Mouse (Mus musculus) forebrain, embryonic 16.5 days (tissue): Measurements from ENCODE around the gene Zfp451. TPM values are rescaled to one million over a fixed set of nuclear protein-coding genes. Genes with fewer than 3 reads are reported as not detected.

Source experiments
- ATAC-seq: fragments of 200-750 bp; cut with Nextera tagmentation; 2 replicates; pipeline ENCODE4 v1.8.0; 2017; ENCODE audit warnings: mild to moderate bottlenecking, moderate library complexity
- H3K27ac ChIP-seq: fragments of 300-500 bp; sonication (generic); 2 replicates; pipeline ENCODE4 v1.5.1; 2014; ENCODE audit warnings: low read length, control low read depth
- H3K27me3 ChIP-seq: fragments of 300-500 bp; sonication (generic); replicated peaks from 2 replicates; pipeline ENCODE4 v1.6.1; 2014; ENCODE audit warnings: low read length; ENCODE audit not compliant: control insufficient read depth, insufficient read depth
- H3K36me3 ChIP-seq: fragments of 300-500 bp; sonication (generic); 2 replicates; pipeline ENCODE4 v1.6.1; 2014; ENCODE audit not compliant: control insufficient read depth, insufficient read depth
- H3K4me1 ChIP-seq: fragments of 300-500 bp; sonication (generic); replicated peaks from 2 replicates; pipeline ENCODE4 v1.6.1; 2014; ENCODE audit warnings: low read length; ENCODE audit not compliant: control insufficient read depth, insufficient read depth
- H3K4me2 ChIP-seq: fragments of 300-500 bp; sonication (generic); 2 replicates; pipeline ENCODE4 v1.6.1; 2014; ENCODE audit warnings: mild to moderate bottlenecking, low read length, control low read depth
- H3K4me3 ChIP-seq: fragments of 300-500 bp; sonication (generic); replicated peaks from 2 replicates; pipeline ENCODE4 v1.5.1; 2014; ENCODE audit warnings: mild to moderate bottlenecking, low read length, control low read depth
- H3K9ac ChIP-seq: fragments of 300-500 bp; sonication (generic); replicated peaks from 2 replicates; pipeline ENCODE4 v1.6.1; 2014; ENCODE audit warnings: low read depth, low read length, control low read depth
- H3K9me3 ChIP-seq: fragments of 300-500 bp; sonication (generic); 2 replicates; pipeline ENCODE4 v1.6.1; 2016; ENCODE audit warnings: low read length; ENCODE audit not compliant: control insufficient read depth
- WGBS: fragments of 180-500 bp; shearing (Covaris S2); extraction: QIAGEN DNeasy Blood & Tissue Kit; methylation state at CpG from one replicate; pipeline ENCODE4 v1.1.7; 2014; 5-methylcytosine and 5-hydroxymethylcytosine counted together
- polyA plus RNA-seq: library from polyadenylated mRNA; unstranded; fragments of >200 nt; fragmentation: Nextera tagmentation; extraction: Ambion mirVana; gene quantifications from 2 replicates; pipeline ENCODE4 v1.2.1, GENCODE M21; 2015

The Zfp451 gene
- polyA plus RNA-seq, 1 experiment from 2014 or later = 50.9 TPM

- Histone ChIP-seq H3K27me3 (no peaks in the 10 kb centered on the region), H3K4me1 (peaks cover 3% of the 10 kb centered on the region), H3K4me3 (no peak overlapping the region), H3K27ac (no peak overlapping the region), H3K9ac (no peak overlapping the region), H3K9me3 (no peaks in the 10 kb centered on the region), H3K4me2 (no peak overlapping the region), H3K36me3 (no peaks in the 10 kb centered on the region)
- ATAC-seq = no peak
- 89% methylated on average over 5 of the region's 5 CpGs for WGBS
These were observed 102.4 kb downstream of the Zfp451 start for GRCm38 (mm10) chr1:33712026-33712425.

Other genes with a start within 250 kb of the Zfp451 start
- 33.5 and 36.9 TPM in 2 replicates for gene Prim2, start 144.8 kb downstream of the Zfp451 start, polyA plus RNA-seq
- gene Rab23, start 94.7 kb downstream of the Zfp451 start, polyA plus RNA-seq = 38.0 and 40.0 TPM in 2 replicates
- gene Bag2, start 56.8 kb downstream of the Zfp451 start, polyA plus RNA-seq = 25.9 and 27.7 TPM in 2 replicates
- gene Bend6, start 93.2 kb upstream of the Zfp451 start, polyA plus RNA-seq = 58.6 and 61.5 TPM in 2 replicates
- gene Dst, start 93.6 kb upstream of the Zfp451 start, polyA plus RNA-seq = 35.5 and 41.2 TPM in 2 replicates